Mouse (Mus musculus) bone marrow macrophage, adult 2 months (primary cell): ENCODE measurements around the gene Pkp1.

Experiments used
- CTCF ChIP-seq: IDR thresholded peaks from 2 replicates; pipeline ENCODE4 v1.5.1; 2012; ENCODE audit warnings: low read depth, mild to moderate bottlenecking, low read length, moderate library complexity
- POLR2A ChIP-seq: IDR thresholded peaks from 2 replicates; pipeline ENCODE4 v1.6.1; 2012; ENCODE audit warnings: mild to moderate bottlenecking, low read depth, low read length, borderline replicate concordance

GRCm38 (mm10) chr1:135891424-135892216, 27.4 kb downstream of the Pkp1 start:
- TF ChIP-seq CTCF (no peak), POLR2A (no peak)
